Mouse (Mus musculus) c-Kit-positive CD71-negative TER-119-negative erythroid progenitor cells, embryonic 14.5 days (primary cell): Measurements from ENCODE around the gene Snrk.

Experiments
- DNase-seq: peaks from one replicate; pipeline ENCODE4 v3.0.0-alpha.2; 2013; ENCODE audit warnings: low read depth

Gene Snrk

DNA sequence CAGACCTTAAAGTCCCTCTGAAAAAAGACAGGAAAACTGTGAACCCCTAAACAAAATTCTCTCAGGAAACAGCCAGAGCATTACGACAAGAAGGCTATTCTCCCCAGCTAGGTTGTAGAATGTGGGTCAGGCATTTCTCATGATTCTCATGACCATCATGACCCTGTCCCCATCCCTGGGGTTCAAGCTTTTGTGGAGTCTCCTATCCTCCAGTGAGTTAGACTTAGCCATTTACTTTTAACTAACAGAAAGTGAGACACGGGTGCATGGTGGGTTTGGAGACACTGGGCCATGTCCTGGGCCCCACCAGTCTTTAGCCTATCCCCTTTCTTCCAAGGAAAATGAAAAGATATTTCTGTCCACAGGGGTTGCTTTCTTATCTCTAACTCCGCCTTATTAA, 67.3 kb downstream of the Snrk start:
- DNase-seq, result no peak

GRCm38 (mm10) chr9:122185061-122185460, 68.0 kb downstream of the Snrk start:
- peak; percentile 53 for DNase-seq

DNA sequence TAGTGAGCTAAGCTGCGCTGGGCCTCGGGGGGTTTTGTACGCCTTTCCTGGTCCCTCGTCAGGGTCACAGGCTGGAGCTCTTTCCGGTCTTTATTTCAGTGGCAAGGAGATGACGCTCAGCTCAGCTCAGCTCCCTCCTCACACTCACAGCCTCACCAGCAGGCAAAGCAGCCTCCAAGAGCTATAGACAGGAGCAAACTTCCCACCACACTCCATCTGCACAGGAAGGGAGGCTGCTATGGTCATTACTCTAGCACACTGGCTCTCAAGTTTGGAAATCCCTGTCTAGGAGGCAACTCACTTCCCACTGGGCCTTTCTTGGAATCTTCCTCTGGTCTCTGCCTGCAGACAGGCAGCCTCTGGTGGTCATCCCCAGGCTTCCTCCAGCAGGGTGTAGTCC, 68.9 kb downstream of the Snrk start:
- DNase-seq, result no peak

DNA sequence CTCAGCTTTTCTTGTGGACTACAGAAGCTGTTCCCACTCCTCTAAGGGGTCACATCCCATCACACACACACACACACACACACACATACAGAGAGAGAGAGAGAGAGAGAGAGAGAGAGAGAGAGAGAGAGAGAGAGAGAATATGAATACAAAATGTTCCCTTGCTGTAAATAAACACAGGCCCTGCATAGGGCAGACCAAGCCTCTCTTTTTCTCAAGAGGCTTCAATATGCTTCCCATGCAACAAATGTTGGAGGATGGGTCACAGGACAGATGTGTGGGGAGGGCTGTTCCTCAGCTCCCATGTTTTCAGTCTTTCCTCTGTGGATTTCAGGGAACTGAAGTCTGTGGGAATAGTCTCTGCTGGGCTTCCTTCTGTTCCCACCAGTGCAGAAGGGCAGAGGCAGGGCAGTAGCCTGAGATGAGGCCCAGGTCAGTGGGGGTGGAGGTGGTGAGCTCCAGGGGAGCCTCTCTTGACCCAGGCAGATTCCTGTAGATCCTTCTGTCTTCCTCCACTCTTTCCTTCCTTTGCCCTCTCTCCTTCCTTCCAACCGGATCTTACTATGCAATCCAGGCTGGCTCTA, 69.7 kb downstream of the Snrk start:
- DNase-seq, result no peak

DNA sequence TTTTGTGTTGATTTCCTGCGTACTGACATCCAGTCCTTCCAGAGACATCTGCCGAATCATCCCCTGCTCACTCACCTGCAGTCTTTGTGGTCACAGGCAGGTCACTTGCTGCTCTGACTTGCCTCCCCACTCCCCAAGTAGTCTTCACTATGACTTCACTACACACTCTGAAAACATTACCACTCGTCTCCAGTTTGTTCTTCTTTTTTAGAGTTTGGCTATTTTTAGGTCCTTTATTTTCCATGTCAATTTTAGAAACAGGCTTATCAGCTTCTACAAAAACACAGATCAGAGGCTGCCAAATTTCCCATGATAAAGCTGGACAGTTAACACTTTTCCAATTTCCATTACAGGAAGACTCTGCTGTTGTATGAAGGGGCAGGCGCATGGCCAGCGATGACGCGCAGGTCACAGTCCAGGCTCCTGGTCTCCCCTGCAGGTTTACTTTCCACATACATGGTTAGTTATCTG, 70.4 kb downstream of the Snrk start:
- DNase-seq, result no peak

GRCm38 (mm10) chr9:122188724-122189123, 71.7 kb downstream of the Snrk start:
- DNase-seq, result peak; percentile 49

GRCm38 (mm10) chr9:122193361-122193760, 76.3 kb downstream of the Snrk start:
- DNase-seq, result no peak

DNA sequence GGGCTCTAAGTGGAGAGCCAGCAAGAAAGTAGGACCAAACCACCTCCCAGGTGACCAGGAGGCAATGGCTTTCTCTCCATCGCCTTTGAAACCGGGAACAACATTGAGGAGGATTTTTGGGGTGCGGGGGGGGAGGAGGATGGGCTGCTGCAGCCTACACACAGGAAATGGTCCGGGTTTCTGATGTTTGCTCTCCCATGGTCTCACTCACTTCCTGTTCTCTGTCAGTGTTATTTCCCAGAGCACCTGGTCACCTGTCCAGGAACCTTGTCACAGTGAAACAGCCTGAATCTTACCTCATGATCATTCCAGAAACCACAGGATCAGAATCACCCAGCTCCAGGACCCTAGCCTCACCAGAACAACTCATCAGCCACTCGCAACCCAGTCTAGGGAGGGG, 76.8 kb downstream of the Snrk start:
- DNase-seq, result no peak

- DNase-seq, result no peak
Observed at GRCm38 (mm10) chr9:122195042-122195682, 78.1 kb downstream of the Snrk start.

DNA sequence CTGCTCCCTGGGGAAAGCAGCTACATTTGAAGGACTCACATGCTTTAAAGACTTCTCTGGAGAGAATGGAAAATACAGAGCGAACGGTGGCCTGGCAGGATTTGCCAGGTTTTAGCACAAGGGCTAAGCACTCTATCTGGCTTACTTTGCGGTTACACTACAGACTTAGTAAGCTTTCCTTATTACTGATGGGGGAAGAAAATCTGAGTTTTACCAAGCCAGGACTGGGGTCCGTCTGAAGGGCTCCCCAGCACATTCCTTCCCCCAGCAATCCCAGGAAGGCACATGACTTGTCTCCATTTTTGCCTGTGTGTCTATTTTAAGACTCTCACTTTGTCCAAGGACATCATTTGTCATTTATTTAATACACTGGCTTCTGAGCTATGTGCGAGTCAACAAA, 80.0 kb downstream of the Snrk start:
- DNase-seq, result no peak

- DNase-seq, result no peak
Observed at GRCm38 (mm10) chr9:122198621-122199020, 81.6 kb downstream of the Snrk start.

DNA sequence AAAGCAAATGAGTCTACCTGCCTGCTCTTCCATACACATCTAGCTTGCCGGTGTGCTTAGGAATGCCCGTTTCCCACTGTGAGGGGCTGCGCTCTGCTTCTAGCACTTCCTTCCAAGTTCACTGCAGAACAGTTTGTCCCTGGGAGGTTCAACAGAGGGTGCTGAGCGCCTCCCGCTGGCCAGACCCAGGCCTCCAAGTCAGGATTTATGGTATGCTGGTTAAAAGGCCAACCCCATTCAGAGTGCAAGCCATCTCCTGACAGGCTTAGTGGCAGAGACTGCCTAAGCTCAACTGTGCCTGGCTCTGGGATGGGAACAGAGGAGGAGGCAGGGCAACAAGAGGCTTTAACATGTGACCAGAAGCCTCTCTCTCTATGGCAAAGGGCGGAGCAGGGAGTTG, 82.2 kb downstream of the Snrk start:
- DNase-seq, result no peak

GRCm38 (mm10) chr9:122204508-122204907, 87.4 kb downstream of the Snrk start:
- peak; percentile 48 for DNase-seq

- no peak for DNase-seq
Observed at GRCm38 (mm10) chr9:122205543-122206200, 88.6 kb downstream of the Snrk start.

GRCm38 (mm10) chr9:122208311-122208710, 91.2 kb downstream of the Snrk start:
- DNase-seq, result no peak

GRCm38 (mm10) chr9:122215118-122215517, 98.1 kb downstream of the Snrk start:
- no peak for DNase-seq

GRCm38 (mm10) chr9:122216945-122217529, 100.0 kb downstream of the Snrk start:
- no peak for DNase-seq
